Mouse (Mus musculus): ENCODE results near the gene Slc15a5. TPM values are rescaled to one million over a fixed set of nuclear protein-coding genes. Genes with fewer than 3 reads are reported as not detected.

Gene Slc15a5
- total RNA-seq (2023): not detected

GRCm38 (mm10) chr6:138079816-138080215, at the start of gene Slc15a5:
Slc15a5 (minus strand) TSS chr6:138079916.

Other genes starting within 250 kb of the Slc15a5 start
- gene Mgst1, start 60.4 kb upstream of the Slc15a5 start, total RNA-seq (2023): 100 to 1,000 TPM; 239 to 374 TPM

All from monocyte, adult 59 days (primary cell).